Mouse (Mus musculus) induced T-regulatory cell, adult 2 months (primary cell): Measurements from ENCODE around the gene B4galnt1.

Experiments used
- DNase-seq: peaks from one replicate; pipeline ENCODE4 v3.0.0-alpha.2; 2012; ENCODE audit warnings: low read depth

The B4galnt1 gene

DNA sequence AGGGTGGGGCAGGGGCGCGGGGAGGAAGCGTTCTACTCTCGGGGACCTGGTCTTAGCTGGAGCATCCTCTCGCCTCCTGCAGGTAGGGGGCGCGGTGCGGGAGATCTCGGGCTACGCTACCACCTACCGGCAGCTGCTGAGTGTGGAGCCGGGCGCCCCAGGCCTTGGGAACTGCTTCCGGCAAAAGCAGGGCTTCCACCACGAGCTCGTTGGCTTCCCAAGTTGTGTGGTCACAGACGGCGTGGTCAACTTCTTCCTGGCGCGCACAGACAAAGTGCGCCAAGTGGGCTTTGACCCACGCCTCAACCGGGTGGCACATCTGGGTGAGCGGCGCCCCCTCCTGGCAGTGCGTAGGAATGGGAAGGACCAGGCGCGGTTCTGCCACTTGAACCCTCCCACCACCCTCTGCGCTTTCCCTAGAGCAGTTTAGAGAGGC lies 5.8 kb downstream of the B4galnt1 start:
- peak; percentile 93 for DNase-seq

DNA sequence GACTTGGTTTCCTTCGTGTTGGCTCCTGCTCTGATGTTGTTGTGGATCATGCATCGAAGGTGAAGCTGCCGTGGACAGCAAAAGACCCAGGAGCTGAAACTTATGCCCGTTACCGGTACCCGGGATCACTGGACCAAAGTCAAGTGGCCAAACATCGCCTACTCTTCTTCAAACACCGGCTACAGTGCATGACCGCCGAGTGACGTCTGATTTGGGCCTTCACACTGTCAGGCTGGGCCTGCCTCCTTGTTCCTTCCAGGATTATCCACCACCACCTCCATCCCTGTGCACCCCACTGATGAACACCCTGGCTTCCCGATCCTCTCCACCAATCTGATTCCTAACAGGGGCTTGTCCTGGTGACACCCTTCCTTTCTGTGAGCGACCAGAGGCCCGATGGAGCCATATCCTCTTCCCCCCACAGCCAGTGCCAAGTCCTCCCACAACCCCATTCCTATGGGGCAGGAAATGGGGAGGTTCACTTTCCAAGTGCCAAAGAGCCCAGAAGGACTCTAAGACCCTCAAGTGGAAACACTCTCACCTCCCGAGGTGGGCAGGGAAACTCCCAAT lies 6.7 kb downstream of the B4galnt1 start:
- DNase-seq: no peak

DNA sequence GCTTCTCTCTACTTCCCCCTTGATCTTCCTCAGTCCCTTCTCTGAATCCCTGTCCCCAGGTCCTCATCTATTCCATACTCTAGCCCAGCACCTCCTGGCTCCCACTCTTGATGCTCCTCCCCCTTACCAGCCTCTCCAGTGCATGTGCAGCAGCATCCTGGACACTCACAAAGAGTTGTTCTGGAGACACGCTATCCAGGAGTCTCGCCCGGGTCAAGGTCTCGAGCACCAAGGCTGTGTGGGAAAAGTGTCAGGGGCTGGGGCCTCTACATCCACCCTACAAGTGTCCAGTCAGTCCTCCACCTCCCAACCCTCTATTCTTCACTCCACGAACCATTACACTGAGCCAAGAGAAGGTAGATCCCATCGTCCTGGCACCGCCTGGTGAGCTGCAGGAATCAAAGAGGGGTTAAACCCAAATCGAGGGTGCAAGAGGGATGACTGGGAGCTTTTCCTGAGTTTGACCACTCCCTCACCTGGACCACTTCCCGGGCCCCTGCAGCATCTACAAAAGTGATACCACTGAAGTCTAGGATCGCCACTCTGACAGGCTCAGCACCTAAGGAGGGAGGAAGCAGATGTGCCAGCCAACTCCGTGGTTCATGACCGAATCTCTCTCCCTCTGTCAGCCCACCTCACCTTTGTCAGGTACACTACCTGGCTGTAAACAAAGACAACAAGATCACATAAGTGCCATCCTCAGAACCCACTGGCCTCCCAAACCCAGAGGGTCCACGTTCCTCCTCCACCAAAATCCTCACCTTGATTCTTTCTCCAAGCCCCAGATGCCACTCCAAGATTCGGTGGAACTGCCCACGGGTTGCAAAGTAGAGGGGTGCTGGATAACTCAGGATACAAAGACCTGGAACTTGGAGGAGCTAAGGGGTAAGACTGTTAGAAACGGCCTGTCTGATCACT lies 8.4 kb downstream of the B4galnt1 start:
- DNase-seq: no peak

DNA sequence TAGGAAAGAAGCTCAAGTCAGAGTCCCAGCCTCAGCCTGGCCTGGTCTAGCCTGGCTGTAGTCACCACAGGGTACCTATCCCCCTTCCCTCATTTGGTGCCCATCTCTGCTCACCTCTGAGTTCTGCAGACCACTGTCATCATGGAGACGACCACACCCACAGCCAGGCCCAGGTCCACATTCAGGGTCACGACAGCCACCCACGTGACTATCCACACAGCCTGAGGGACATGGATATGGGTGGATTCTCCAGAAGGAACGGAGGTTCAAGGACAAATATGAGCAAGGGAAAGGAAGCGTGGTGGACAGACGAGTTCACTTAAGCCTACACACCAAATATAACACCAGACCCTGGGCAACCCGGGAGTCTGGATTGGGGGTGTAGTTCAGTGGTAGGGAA lies 9.1 kb downstream of the B4galnt1 start:
- no peak for DNase-seq

DNA sequence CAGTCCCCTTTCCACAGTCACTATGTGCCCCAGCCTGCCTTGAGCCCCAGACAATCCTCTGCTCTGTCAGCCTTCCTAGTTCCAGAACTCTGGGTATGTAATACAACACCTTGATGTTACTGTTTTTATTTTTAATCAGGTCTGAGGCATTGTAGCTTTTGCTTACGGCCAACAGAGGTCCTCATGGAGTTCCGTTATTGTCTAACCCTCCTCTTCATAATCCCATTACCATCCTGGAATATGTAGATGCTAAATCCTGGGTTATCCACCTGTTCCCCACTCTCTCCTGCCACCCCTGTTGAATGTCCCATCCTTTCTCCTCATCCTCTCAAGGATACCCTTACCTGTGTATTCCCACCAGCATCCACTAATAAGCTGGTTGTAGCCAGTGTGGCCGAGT lies 11.2 kb downstream of the B4galnt1 start:
- no peak for DNase-seq

DNA sequence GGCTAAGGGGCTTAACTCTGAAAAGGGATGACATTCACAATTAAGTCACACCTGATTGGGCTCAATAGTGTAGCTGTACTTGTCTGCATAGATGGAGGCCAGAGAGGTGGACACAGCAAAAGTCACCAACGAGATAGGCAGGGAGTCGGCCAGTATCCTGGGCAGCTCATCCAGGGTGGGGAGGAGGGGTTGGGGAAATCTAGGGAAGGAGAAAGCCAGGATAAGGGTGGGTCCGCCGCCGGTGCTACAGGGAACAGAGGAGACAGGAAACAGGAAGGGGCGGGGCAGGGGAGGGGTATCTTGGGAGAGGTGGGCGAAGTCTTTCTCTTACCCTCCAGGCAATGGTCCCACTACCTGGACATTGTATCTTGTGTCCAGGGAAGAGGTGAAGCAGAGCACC lies 11.7 kb downstream of the B4galnt1 start:
- DNase-seq: no peak

DNA sequence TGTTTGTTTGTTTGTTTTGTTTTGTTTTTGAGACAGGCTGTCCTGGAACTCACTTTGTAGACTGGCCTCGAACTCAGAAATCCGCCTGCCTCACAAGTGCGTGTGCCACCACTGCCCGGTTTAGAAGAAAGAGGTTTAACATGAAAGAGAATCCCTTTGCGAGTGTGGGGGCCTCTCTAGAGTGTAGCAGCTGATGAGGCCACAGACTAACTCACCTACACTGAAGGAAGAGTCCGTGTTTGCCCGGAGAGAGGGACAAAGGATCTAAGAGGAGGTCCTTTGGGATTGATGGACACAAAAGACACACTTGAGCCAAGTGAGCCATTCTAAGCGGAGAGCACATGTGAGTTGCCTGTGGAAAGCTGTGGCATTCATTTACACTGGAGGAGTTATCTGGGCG lies 12.2 kb downstream of the B4galnt1 start:
- peak; percentile 60 for DNase-seq

DNA sequence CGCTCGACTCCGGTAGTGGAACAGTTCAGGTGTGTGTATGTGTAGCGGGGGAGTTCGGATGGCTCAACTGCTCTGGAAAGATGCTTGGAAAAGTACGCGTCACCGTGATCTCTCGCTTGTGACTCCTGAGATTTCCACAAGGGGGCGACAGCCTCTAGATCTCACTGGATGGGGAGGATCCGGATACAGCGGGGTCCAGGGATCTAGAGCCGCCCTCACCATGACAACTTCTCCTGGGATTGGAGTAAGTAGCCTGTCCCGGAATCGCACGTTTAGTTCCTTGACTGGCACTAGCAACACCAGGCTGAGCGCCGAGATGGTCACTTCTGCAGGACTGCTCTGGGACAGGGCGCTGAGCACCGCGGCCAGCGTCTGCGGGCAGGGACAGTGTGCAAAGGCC lies 12.7 kb downstream of the B4galnt1 start:
- peak; percentile 88 for DNase-seq

DNA sequence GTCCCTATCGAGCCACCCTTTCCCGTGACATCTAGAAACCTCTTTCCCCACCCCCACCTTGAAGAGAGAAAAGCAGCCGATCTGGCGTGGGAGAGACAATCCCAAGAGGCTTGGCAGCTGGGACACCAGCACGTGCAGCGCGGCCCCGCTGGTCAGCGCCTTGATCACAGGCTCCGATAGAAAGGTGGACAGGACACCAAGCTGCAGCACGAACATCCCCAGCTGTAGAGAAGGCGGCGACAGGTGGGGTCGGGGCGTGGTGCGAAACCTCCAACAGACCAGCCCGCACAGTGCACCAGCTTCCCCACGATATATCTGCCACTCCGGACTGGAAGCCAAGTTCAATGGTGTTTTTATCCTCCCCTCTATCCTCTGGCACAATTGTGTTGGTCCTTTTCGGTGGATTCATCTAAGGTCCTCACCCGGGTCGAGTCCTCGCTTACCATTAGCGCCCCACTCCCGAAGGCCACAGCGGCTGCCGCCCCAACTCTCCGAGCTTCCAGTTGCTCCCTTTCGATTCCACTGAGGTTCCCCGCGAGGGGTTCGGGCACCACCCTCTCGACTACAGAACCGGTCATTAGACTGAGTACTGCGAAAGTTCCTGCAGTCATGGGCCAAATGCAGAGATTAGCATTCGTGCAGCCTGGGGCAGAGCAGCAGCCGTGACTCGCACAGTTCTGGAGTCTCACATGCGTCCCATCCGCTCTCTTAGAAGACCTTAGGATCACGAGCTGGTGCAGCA lies 13.4 kb downstream of the B4galnt1 start:
- DNase-seq: peak; percentile 55

DNA sequence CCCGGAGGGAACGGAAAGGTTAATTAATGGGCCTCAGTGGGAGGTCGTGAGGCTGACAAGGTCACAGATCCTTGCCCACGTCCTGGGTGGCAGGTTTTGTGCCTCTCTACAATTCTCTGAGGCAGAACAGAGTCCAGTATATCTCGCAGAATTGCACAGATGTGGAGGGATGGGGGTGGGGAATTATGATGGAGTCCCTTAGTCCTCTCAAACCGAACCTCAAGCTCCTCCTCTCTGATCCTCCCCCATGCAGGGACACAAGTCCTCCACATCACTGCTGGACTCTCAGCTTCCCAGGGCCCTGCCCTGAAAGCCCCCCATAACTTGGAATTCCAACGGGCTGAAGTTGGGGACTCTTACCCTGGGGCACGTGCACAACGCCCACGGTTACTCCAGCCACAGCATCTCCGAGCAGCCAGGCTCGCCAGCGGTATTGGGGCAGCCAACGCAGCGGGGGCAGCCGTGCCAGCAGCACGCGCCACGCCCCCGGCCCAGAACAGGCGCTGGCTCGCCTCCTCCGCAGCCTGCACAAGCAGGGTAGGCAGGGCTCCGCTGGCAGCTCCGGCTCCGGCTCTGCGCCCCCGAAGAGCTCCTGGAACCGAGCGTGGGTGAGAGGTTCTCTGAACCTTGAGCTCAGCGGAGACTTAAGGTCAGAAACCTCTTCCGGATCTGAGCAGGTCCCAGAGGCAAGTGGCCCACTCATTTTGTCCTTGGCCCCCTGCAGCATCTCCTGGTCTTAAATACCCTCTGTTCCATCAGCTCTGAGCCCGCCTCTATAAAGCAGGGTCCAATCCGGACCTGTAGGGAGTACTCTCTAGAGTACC lies 15.1 kb downstream of the B4galnt1 start, which contains the start of gene Slc26a10:
Gene Slc26a10 (minus strand): TSS at position 775 of the 824 bp plus-strand sequence.
- DNase-seq: peak; percentile 58

DNA sequence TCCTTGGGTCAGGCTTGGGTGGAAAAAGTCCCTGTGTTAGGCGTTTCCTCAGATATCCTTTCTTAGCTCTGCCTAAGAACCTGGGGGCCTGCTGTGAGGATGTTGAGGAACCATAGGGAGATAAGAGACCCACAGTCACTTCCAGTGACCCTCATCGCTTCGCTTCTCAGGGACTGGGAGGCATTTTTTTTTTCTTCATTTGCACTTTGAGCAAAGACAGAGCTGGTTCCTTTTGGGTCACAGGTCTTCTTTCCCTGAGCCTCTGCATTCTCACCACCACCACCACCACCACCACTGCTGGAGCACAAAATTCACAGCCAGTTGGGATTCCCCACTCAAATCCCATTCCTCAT lies 15.6 kb downstream of the B4galnt1 start:
- peak; percentile 10 for DNase-seq

DNA sequence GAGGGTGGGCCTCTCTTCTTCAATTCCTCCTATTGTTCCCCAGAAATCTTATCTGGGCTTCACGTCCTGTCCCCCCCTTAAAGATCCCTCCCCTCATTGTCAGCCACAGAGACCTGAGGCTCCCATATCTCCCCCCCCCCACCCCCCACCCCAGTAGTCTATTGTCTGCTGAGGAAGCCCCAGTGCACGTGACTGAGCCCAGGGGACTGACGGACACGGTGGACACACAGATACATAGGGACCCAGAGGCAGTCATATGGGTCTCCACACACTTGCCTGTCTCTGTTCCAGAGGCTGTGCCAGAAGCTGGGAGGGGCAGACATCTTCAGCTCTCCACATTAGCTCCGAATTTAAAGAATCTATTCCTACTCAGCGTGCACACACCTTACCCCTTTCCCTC lies 16.5 kb downstream of the B4galnt1 start:
- DNase-seq: no peak

DNA sequence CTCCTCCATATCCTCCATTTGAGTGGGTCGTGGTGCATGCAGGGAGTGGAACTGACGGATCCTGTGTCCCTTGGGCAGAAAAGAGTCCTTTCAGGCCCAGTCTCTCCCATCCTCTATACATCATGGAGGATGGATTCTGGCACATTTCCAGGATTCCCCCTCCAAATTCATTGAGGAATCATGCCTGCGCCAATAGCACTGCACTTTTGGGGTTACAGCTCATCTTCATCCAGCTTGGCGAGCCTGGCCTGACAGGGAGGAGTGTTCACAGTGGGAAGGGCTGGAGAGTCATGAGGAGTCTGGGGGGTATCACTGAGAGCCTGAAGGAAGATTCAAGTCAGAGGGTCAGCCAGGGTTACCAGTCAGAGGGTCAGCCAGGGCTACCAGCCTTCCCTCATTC lies 17.6 kb downstream of the B4galnt1 start:
- no peak for DNase-seq

DNA sequence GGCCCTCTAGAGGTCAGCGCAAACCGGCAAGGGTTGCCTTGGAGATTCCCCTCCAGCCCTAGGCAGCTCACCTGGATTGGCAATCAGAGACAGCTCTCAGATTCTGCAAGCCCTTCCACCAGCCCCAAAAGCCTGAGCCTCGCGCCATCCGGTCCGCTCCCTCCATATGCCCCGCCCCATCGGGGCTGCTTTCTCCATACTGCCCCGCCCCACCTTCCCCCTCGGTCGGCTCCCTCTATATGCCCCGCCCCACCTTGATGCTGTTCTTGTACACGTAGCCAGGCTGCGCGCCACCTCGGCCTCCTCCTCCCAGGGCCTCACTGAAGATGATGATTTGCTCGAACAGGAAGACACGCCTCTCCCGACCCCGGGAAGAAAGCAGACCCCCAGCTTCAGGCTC lies 18.7 kb downstream of the B4galnt1 start:
- peak; percentile 63 for DNase-seq

DNA sequence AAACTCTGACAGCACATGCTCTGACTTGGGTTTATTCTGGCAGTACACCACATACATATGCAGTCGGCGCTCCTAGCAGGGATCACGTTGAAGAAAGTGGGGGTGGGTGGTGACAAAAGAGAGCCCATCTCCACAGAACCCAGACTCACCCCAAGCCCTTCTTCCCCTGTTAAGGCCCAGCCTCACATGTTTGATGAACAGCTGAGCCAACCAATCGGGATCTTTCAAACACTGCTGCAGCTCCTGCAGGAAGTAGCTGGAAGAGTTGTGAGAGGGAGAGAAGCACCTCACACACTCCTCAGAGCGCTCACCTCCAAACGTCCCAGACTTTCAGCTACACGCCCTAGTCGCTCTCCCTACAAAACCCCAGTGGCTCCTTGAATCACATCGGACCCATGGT lies 20.1 kb downstream of the B4galnt1 start:
- DNase-seq: no peak

DNA sequence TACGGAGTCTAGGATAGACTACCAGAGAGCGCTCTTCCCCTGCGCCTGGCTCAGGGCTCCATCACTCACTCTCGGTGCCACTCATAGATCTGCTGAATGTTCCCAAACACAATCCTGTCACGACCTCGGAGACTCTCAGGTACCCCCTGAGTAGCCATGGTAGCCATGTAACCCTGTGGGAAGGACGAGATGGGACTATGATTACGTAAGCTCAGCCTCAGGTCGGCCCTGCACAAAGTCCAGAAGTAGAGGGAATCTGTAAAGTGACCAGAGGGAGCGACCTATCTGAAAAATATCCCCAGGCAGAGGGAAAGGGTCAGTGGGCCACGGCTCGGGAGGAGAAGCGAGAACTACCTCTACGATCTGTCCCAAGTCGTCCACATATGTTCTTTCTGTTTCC lies 20.5 kb downstream of the B4galnt1 start:
- peak; percentile 7 for DNase-seq

DNA sequence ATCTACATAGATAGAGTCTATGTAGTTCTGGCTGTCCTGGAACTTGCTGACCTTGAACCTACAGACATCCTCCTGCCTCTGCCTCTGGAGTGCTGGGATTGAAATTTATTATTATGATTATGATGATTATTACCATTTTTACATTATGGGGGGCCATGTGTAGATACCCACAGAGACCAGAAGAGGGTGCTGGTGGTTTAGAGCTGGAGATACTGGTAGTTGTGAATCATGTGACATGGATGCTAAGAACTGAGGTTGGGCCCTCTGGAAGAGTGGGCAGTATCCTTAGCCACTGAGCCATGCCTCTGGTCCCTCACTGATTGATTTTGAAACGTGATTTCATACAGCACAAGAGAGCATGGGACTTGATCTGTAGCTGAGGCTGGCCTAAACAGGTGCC lies 21.4 kb downstream of the B4galnt1 start:
- no peak for DNase-seq

DNA sequence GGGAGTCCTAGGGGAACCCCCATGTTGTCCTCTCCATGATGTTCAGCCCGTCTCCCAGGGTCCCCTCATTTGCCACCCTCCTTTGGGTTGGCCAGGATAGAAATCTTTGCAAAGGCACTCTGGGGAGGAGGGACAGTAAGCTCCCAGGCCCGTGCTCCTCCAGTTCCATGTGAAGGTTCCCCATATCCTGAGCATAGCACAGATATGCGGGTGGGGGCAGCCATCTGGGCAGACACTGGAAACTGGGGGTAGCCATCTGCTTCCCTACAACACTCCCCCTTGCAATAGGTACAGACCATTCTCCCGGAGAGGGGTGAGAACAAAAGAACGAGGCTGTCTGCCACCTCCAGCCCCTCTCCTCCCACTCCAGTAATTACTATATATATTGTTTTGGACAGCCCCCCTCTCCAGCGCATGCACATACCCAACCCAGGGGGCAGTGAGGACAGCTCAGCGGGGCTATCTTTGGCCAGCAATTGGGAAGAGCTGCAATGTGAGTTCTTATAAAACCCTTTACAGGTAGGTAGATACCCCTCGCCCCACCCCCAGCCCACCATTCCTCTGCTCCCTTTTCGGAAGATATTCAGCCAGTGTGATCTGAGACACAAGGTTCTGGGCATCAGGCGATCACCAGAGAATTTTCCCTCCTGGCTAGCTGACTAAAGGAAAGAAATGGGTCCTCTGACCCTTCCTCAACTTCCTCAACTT lies 22.5 kb downstream of the B4galnt1 start:
- DNase-seq: no peak

DNA sequence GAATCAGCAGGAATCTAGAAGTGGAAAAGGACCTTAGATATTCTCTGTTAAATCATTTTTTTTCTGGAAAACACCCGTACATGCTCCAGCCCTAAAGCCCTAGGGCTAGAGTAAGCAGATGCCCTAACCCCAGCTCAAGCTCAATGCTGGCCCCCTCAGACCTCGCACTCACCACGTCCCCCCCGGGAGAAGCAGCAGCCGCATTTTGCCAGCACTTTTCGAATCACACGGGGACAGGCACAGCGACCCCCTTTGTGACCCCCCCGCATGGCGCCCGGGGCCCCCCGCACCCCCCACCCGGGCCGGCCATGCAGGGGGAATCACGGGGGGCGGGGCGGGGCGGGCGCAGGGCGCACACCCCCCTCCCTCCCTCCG lies 23.0 kb downstream of the B4galnt1 start:
- no peak for DNase-seq

DNA sequence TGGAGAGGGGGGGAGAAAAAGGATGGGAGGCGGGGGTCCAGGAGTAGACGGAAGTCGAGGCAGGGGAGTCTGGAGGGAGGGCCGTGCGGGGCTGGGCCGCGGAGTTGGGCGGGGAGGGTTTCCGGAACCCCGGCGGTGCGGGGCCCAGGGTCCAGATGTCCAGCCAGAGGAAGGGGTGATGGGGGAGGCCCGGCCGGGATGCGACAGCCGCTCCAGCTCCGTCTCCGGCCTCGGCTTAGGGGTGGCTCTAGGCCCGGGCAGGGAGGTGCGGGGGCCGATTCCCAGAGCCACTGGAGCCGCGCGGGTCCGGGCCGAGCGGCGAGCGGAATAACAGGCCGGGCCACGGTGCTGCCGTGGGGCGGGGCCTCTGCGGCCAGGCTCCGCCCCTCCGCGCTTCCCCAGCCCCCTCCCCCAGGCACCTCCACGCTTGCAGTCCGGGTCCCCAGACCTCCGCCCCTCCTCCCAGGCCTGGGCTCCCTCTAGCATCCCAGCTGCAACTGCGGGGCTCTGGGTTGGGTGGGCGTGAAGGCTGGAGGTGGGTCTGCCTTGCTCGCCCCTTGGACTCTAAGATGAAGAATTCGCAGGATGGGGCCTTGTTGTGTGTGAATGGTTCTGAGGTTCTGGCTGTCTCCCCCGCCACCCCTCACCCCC lies 23.6 kb downstream of the B4galnt1 start:
- peak; percentile 63 for DNase-seq

DNA sequence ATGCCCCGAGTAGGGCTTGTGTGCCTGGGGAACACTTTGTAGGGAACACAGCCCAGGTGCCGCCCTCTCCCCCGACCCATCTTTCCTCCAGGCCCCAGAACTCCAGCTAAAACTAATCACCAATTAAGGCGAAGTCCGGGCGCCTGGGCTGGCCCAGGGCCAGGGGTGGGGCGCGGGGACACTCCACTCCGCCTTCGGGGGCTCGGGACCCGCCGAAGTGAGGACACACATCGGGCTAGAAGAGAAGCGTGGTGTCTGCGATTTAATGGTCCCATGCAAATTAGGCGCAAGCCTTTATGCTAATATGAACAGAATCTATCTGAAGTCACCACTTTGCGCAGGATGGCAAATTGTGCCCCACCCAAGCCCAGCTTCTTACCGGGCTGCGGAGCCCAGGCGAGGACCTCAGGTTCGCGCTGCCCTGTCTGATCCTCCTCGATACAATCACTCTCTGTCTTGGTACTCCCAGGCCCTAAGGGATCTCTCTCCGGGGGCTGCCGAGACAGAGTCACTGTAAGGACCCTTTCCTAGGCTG lies 24.2 kb downstream of the B4galnt1 start:
- peak; percentile 67 for DNase-seq
